Mouse (Mus musculus): ENCODE measurements around the gene Tnni2. TPM values are rescaled to one million over a fixed set of nuclear protein-coding genes. Genes with fewer than 3 reads are reported as not detected.
A peak's percentile ranks its signal among the peaks of the same experiment; 100 is the strongest.

Gene Tnni2
- polyA plus RNA-seq, 1 experiment from 2014 or later: 0.51 TPM

GRCm38 (mm10) chr7:142461446-142461845 is 19.8 kb downstream of the Tnni2 start:
- no peak overlapping the region for H3K9ac ChIP-seq (ENCODE audit: low read depth, low read length)
- H3K27ac ChIP-seq (ENCODE audit: low read length): no peak overlapping the region
- no peak for ATAC-seq
- H3K4me3 ChIP-seq (ENCODE audit: low read depth, low read length): no peak overlapping the region
- peaks cover 8% of the 10 kb centered on the region; the same call in 1 of the 2 replicates for H3K4me1 ChIP-seq (ENCODE audit: control insufficient read depth, insufficient read depth, low read length)
- H3K27me3 ChIP-seq (ENCODE audit: control insufficient read depth, insufficient read depth, low read depth, low read length): no peaks in the 10 kb centered on the region
- H3K36me3 ChIP-seq (ENCODE audit: control insufficient read depth, insufficient read depth, low read length): no peaks in the 10 kb centered on the region
- no peak overlapping the region for H3K4me2 ChIP-seq (ENCODE audit: low read length)
- no peaks in the 10 kb centered on the region for H3K9me3 ChIP-seq (replicated peaks; ENCODE audit: control insufficient read depth, low read length, poor library complexity, severe bottlenecking)
- 91% methylated on average over 2 of the region's 2 CpGs for WGBS

DNA sequence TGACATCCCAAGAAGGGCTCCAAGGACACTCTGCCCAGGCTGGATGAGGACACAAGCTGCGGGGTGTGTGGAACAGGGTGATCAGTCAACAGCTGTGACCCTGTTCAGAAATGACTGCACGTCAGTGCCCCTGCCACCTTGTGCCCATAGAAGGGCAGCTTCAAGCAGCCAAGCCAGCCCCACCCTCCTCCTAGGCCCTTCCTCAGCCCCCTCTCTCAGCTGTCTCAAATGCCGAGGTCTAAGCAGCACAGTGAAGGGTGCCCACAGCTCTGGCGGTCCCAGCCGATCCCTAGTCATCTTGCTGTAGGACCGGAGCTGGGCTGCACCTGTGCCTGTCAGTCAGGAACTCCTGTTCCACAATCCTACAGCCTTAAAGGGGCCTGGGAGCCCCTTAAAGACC is 20.6 kb downstream of the Tnni2 start:
- ATAC-seq: no peak
- Histone ChIP-seq H3K9ac (ENCODE audit: low read depth, low read length) (no peak overlapping the region), H3K27me3 (ENCODE audit: control insufficient read depth, insufficient read depth, low read depth, low read length) (no peaks in the 10 kb centered on the region), H3K9me3 (replicated peaks; ENCODE audit: control insufficient read depth, low read length, poor library complexity, severe bottlenecking) (no peaks in the 10 kb centered on the region), H3K27ac (ENCODE audit: low read length) (no peak overlapping the region), H3K4me1 (ENCODE audit: control insufficient read depth, insufficient read depth, low read length) (peaks cover 8% of the 10 kb centered on the region; the same call in 1 of the 2 replicates), H3K4me3 (ENCODE audit: low read depth, low read length) (no peak overlapping the region), H3K4me2 (ENCODE audit: low read length) (no peak overlapping the region), H3K36me3 (ENCODE audit: control insufficient read depth, insufficient read depth, low read length) (no peaks in the 10 kb centered on the region)
- WGBS: 86% methylated on average over 6 of the region's 6 CpGs

- peaks cover 4% of the 10 kb centered on the region; the same call in 1 of the 2 replicates for H3K4me1 ChIP-seq (ENCODE audit: control insufficient read depth, insufficient read depth, low read length)
- no peak overlapping the region for H3K4me2 ChIP-seq (ENCODE audit: low read length)
- H3K27ac ChIP-seq (ENCODE audit: low read length): no peak overlapping the region
- 72% methylated on average over 4 of the region's 4 CpGs for WGBS
- H3K4me3 ChIP-seq (ENCODE audit: low read depth, low read length): no peak overlapping the region
- no peaks in the 10 kb centered on the region for H3K9me3 ChIP-seq (replicated peaks; ENCODE audit: control insufficient read depth, low read length, poor library complexity, severe bottlenecking)
- no peaks in the 10 kb centered on the region for H3K27me3 ChIP-seq (ENCODE audit: control insufficient read depth, insufficient read depth, low read depth, low read length)
- no peak overlapping the region for H3K9ac ChIP-seq (ENCODE audit: low read depth, low read length)
- ATAC-seq: no peak
- no peaks in the 10 kb centered on the region for H3K36me3 ChIP-seq (ENCODE audit: control insufficient read depth, insufficient read depth, low read length)
Observed at GRCm38 (mm10) chr7:142462594-142463078, 21.0 kb downstream of the Tnni2 start.

- H3K4me1 ChIP-seq (ENCODE audit: control insufficient read depth, insufficient read depth, low read length): peaks cover 7% of the 10 kb centered on the region; the same call in 1 of the 2 replicates
- H3K36me3 ChIP-seq (ENCODE audit: control insufficient read depth, insufficient read depth, low read length): no peaks in the 10 kb centered on the region
- no peak overlapping the region for H3K4me2 ChIP-seq (ENCODE audit: low read length)
- no peak overlapping the region for H3K27ac ChIP-seq (ENCODE audit: low read length)
- no peaks in the 10 kb centered on the region for H3K27me3 ChIP-seq (ENCODE audit: control insufficient read depth, insufficient read depth, low read depth, low read length)
- no peak overlapping the region for H3K9ac ChIP-seq (ENCODE audit: low read depth, low read length)
- no peaks in the 10 kb centered on the region for H3K9me3 ChIP-seq (replicated peaks; ENCODE audit: control insufficient read depth, low read length, poor library complexity, severe bottlenecking)
- WGBS: 87% methylated on average over 7 of the region's 7 CpGs
- no peak for ATAC-seq
- H3K4me3 ChIP-seq (ENCODE audit: low read depth, low read length): no peak overlapping the region
Observed at GRCm38 (mm10) chr7:142470171-142470691, 28.6 kb downstream of the Tnni2 start.

GRCm38 (mm10) chr7:142470808-142471413 is 29.3 kb downstream of the Tnni2 start:
- Histone ChIP-seq H3K4me3 (ENCODE audit: low read depth, low read length) (no peak overlapping the region), H3K36me3 (ENCODE audit: control insufficient read depth, insufficient read depth, low read length) (no peaks in the 10 kb centered on the region), H3K4me1 (ENCODE audit: control insufficient read depth, insufficient read depth, low read length) (peaks cover 7% of the 10 kb centered on the region; the same call in 1 of the 2 replicates), H3K27me3 (ENCODE audit: control insufficient read depth, insufficient read depth, low read depth, low read length) (no peaks in the 10 kb centered on the region), H3K9ac (ENCODE audit: low read depth, low read length) (no peak overlapping the region), H3K9me3 (replicated peaks; ENCODE audit: control insufficient read depth, low read length, poor library complexity, severe bottlenecking) (no peaks in the 10 kb centered on the region), H3K27ac (ENCODE audit: low read length) (no peak overlapping the region), H3K4me2 (ENCODE audit: low read length) (no peak overlapping the region)
- 18% methylated on average over 4 of the region's 4 CpGs for WGBS
- ATAC-seq: no peak

DNA sequence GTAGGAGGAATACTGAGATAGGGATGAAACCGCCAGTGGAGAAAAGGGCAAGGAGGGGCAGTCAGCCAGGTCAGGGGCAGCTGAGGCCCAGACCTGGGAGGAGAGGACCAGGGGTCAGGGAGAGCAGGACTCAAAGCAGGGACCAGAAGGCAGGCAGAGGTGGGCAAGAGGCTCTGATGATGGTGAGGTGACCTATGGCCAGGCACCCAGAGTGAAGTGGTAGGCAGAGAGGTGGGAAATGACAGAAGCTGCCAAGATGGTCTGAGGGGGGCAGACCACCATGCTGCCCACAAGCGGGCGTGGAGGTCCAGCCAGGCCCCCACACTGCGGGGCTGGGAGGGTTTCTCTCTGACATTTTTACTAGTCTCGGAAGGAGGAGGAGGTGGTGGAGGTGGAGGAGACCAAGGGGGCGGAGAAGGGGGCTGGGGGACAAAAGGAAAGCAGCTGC is 29.8 kb downstream of the Tnni2 start:
- Histone ChIP-seq H3K27ac (ENCODE audit: low read length) (no peak overlapping the region), H3K4me1 (ENCODE audit: control insufficient read depth, insufficient read depth, low read length) (peaks cover 7% of the 10 kb centered on the region; the same call in 1 of the 2 replicates), H3K4me2 (ENCODE audit: low read length) (no peak overlapping the region), H3K9ac (ENCODE audit: low read depth, low read length) (peak overlapping the region; percentile 48; the same call in 1 of the 2 replicates), H3K27me3 (ENCODE audit: control insufficient read depth, insufficient read depth, low read depth, low read length) (no peaks in the 10 kb centered on the region), H3K4me3 (ENCODE audit: low read depth, low read length) (no peak overlapping the region), H3K9me3 (replicated peaks; ENCODE audit: control insufficient read depth, low read length, poor library complexity, severe bottlenecking) (no peaks in the 10 kb centered on the region), H3K36me3 (ENCODE audit: control insufficient read depth, insufficient read depth, low read length) (no peaks in the 10 kb centered on the region)
- ATAC-seq: no peak
- 37% methylated on average over 6 of the region's 6 CpGs for WGBS

DNA sequence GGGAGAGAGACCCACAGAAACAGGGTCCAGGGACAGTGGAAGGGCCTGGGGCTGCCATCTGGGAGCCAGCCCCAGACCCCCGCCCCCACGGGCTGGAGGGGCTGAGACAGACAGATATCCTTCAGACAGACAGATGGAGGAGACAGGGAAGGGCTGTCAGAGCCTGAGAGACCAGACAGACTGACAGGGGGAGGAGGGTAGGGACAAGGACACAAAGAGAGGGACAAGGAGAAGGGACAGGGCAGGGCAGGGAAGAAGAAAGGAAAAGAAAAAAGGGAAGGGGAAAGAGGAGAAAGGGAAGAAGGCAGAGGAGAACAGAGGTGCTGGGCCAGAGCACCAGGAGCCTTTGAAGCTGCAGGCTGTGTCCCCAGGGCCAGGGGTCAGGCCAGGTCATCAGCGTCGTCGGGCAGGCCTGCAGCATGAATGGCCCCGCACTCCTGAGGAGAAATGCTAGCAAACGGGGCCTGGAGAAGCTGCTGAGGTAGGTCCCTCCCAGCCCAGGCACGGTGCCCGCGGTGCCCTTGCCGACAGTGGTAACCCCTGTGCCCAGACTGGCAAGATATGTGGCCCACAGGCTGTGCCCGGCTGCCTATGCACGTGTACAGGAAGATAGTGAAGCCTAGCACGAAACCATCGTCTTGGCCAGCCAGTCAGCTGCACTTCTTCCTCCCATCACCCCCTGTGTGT is 30.4 kb downstream of the Tnni2 start:
- Histone ChIP-seq H3K4me2 (ENCODE audit: low read length) (no peak overlapping the region), H3K27me3 (ENCODE audit: control insufficient read depth, insufficient read depth, low read depth, low read length) (no peaks in the 10 kb centered on the region), H3K9ac (ENCODE audit: low read depth, low read length) (peak overlapping the region; percentile 48; the same call in 1 of the 2 replicates), H3K9me3 (replicated peaks; ENCODE audit: control insufficient read depth, low read length, poor library complexity, severe bottlenecking) (no peaks in the 10 kb centered on the region), H3K4me1 (ENCODE audit: control insufficient read depth, insufficient read depth, low read length) (peaks cover 7% of the 10 kb centered on the region; the same call in 1 of the 2 replicates), H3K27ac (ENCODE audit: low read length) (no peak overlapping the region), H3K36me3 (ENCODE audit: control insufficient read depth, insufficient read depth, low read length) (no peaks in the 10 kb centered on the region), H3K4me3 (ENCODE audit: low read depth, low read length) (no peak overlapping the region)
- ATAC-seq: no peak
- 37% methylated on average over 15 of the region's 15 CpGs for WGBS

- Histone ChIP-seq H3K27me3 (ENCODE audit: control insufficient read depth, insufficient read depth, low read depth, low read length) (no peaks in the 10 kb centered on the region), H3K4me3 (ENCODE audit: low read depth, low read length) (no peak overlapping the region), H3K4me1 (ENCODE audit: control insufficient read depth, insufficient read depth, low read length) (peaks cover 7% of the 10 kb centered on the region; the same call in 1 of the 2 replicates), H3K4me2 (ENCODE audit: low read length) (no peak overlapping the region), H3K36me3 (ENCODE audit: control insufficient read depth, insufficient read depth, low read length) (no peaks in the 10 kb centered on the region), H3K9ac (ENCODE audit: low read depth, low read length) (no peak overlapping the region), H3K27ac (ENCODE audit: low read length) (no peak overlapping the region), H3K9me3 (replicated peaks; ENCODE audit: control insufficient read depth, low read length, poor library complexity, severe bottlenecking) (no peaks in the 10 kb centered on the region)
- ATAC-seq: no peak
- 97% methylated on average over 4 of the region's 4 CpGs for WGBS
Observed at GRCm38 (mm10) chr7:142472936-142473335, 31.3 kb downstream of the Tnni2 start.

DNA sequence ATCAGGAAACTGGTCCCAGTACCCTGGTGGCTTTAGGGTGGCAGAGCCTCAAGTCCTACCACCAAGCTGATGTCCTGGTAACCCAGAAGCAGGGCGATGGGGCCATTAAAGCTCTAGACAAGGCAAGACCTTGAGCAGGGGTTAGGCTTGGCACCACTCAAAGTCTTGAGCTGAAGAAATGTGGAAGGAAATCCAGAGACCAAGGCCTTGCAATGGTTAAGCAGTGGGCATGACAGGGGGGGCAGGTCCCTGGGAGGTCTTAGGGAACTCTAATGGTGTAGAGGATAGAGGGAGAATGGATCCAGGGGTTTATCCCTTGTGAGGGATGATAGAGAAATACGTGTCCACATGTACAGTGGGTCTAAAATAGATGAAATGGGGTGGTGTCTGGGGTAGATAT is 31.9 kb downstream of the Tnni2 start:
- no peak for ATAC-seq
- Histone ChIP-seq H3K27ac (ENCODE audit: low read length) (no peak overlapping the region), H3K27me3 (ENCODE audit: control insufficient read depth, insufficient read depth, low read depth, low read length) (no peaks in the 10 kb centered on the region), H3K4me1 (ENCODE audit: control insufficient read depth, insufficient read depth, low read length) (peaks cover 7% of the 10 kb centered on the region; the same call in 1 of the 2 replicates), H3K4me2 (ENCODE audit: low read length) (no peak overlapping the region), H3K9me3 (replicated peaks; ENCODE audit: control insufficient read depth, low read length, poor library complexity, severe bottlenecking) (no peaks in the 10 kb centered on the region), H3K4me3 (ENCODE audit: low read depth, low read length) (no peak overlapping the region), H3K36me3 (ENCODE audit: control insufficient read depth, insufficient read depth, low read length) (no peaks in the 10 kb centered on the region), H3K9ac (ENCODE audit: low read depth, low read length) (no peak overlapping the region)
- WGBS: 84% methylated on average over 2 of the region's 2 CpGs

Data from midbrain, embryonic 16.5 days (tissue).